Mouse (Mus musculus): ENCODE results near the gene Ccdc170. TPM values are rescaled to one million over a fixed set of nuclear protein-coding genes. Genes with fewer than 3 reads are reported as not detected.

Ccdc170 gene
- total and polyA plus RNA-seq, 3 experiments: 0.08 to 0.25 (median 0.21) TPM

DNA sequence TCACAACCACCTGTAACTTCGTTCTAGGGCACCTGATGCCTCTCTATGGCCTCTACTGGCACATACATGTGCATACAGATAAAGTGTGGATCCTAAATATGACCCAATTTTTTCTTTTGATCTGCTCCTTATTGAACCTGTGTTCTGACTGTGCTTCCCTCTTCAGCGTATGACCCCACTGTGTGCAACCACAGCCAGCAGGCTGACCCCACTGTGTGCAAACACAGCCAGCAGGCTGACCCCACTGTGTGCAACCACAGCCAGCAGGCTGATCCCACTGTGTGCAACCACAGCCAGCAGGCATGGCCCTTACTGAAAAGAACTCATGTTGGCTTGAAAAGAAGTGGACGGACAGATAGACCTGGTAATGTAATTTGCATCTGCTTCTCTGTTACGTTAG, 120.2 kb downstream of the Ccdc170 start:
- H3K4me3 ChIP-seq: no peak overlapping the region
- no peaks in the 10 kb centered on the region for H3K27me3 ChIP-seq (ENCODE audit: control insufficient read depth, insufficient read depth, low read length)
- no peak overlapping the region for H3K9ac ChIP-seq (ENCODE audit: low read depth, low read length)
- DNase-seq: no peak
- no peaks in the 10 kb centered on the region for H3K4me1 ChIP-seq (ENCODE audit: control insufficient read depth, insufficient read depth, low read length)
- intact Hi-C loops (cut with DNase I): no loop called here
- no peak overlapping the region for H3K27ac ChIP-seq
- no peaks in the 10 kb centered on the region for H3K79me2 ChIP-seq (replicated peaks; ENCODE audit: control insufficient read depth, insufficient read depth, low read length)
- no peaks in the 10 kb centered on the region for H3K36me3 ChIP-seq (ENCODE audit: control insufficient read depth, insufficient read depth, low read length)
- TF ChIP-seq POLR2A (IDR thresholded peaks at IDR 0.05; ENCODE audit: insufficient read depth, low read depth, low read length): no peak
- TF ChIP-seq CTCF (IDR thresholded peaks at IDR 0.05): no peak
- TF ChIP-seq EP300 (IDR thresholded peaks at IDR 0.05; ENCODE audit: insufficient read depth, low read depth, low read length): no peak
- WGBS: 75% methylated on average over 4 of the region's 4 CpGs

GRCm38 (mm10) chr10:4604527-4605209, 122.4 kb downstream of the Ccdc170 start:
- no peaks in the 10 kb centered on the region for H3K4me1 ChIP-seq (ENCODE audit: control insufficient read depth, insufficient read depth, low read length)
- H3K9ac ChIP-seq (ENCODE audit: low read depth, low read length): no peak overlapping the region
- no peaks in the 10 kb centered on the region for H3K36me3 ChIP-seq (ENCODE audit: control insufficient read depth, insufficient read depth, low read length)
- no peak overlapping the region for H3K27ac ChIP-seq
- no peak for DNase-seq
- TF ChIP-seq CTCF (IDR thresholded peaks at IDR 0.05) (no peak), POLR2A (IDR thresholded peaks at IDR 0.05; ENCODE audit: insufficient read depth, low read depth, low read length) (no peak), EP300 (IDR thresholded peaks at IDR 0.05; ENCODE audit: insufficient read depth, low read depth, low read length) (no peak)
- intact Hi-C loops (cut with DNase I): no loop called here
- no peaks in the 10 kb centered on the region for H3K27me3 ChIP-seq (ENCODE audit: control insufficient read depth, insufficient read depth, low read length)
- no peaks in the 10 kb centered on the region for H3K79me2 ChIP-seq (replicated peaks; ENCODE audit: control insufficient read depth, insufficient read depth, low read length)
- 69% methylated on average over 4 of the region's 4 CpGs for WGBS
- no peak overlapping the region for H3K4me3 ChIP-seq

DNA sequence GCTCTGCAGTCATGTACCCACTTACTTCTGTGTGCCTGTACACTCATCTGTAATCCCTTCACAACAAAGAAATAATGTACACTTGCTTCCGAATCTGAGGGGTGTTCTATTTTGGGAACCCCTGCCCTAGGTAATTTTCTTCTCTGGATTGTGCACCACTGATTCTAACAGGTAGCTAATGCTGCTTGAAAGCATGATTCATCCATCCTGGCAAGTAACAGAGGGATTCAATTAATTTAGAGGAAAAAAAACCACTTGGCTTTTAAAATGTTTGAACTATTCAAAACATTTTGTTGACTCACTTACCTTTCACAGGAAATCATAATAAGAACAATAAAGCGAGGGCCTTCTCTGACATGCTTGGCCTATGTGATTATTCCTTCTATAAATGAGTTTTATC, 127.9 kb downstream of the Ccdc170 start:
- TF ChIP-seq POLR2A (IDR thresholded peaks at IDR 0.05; ENCODE audit: insufficient read depth, low read depth, low read length) (no peak), CTCF (IDR thresholded peaks at IDR 0.05) (no peak), EP300 (IDR thresholded peaks at IDR 0.05; ENCODE audit: insufficient read depth, low read depth, low read length) (no peak)
- H3K4me3 ChIP-seq: no peak overlapping the region
- intact Hi-C loops (cut with DNase I): no loop called here
- no peaks in the 10 kb centered on the region for H3K79me2 ChIP-seq (replicated peaks; ENCODE audit: control insufficient read depth, insufficient read depth, low read length)
- H3K4me1 ChIP-seq (ENCODE audit: control insufficient read depth, insufficient read depth, low read length): no peaks in the 10 kb centered on the region
- H3K27me3 ChIP-seq (ENCODE audit: control insufficient read depth, insufficient read depth, low read length): no peaks in the 10 kb centered on the region
- WGBS: 70% methylated on average over 2 of the region's 2 CpGs
- no peak for DNase-seq
- H3K36me3 ChIP-seq (ENCODE audit: control insufficient read depth, insufficient read depth, low read length): no peaks in the 10 kb centered on the region
- H3K27ac ChIP-seq: no peak overlapping the region
- H3K9ac ChIP-seq (ENCODE audit: low read depth, low read length): no peak overlapping the region

- H3K9ac ChIP-seq (ENCODE audit: low read depth, low read length): peak within 1 kb of the TSS; percentile 55
- no peaks in the 10 kb centered on the region for H3K36me3 ChIP-seq (ENCODE audit: control insufficient read depth, insufficient read depth, low read length)
- peak; percentile 8 to 25 for DNase-seq
- peak within 1 kb of the TSS; percentile 23 for H3K27ac ChIP-seq
- H3K4me3 ChIP-seq: peak within 1 kb of the TSS; percentile 39
- no peaks in the 10 kb centered on the region for H3K4me1 ChIP-seq (ENCODE audit: control insufficient read depth, insufficient read depth, low read length)
- 37% methylated on average over 13 of the region's 13 CpGs for WGBS
- H3K79me2 ChIP-seq (replicated peaks; ENCODE audit: control insufficient read depth, insufficient read depth, low read length): no peaks in the 10 kb centered on the region
- intact Hi-C loops (cut with DNase I): no loop called here
- TF ChIP-seq CTCF (IDR thresholded peaks at IDR 0.05) (peak; percentile 24), POLR2A (IDR thresholded peaks at IDR 0.05; ENCODE audit: insufficient read depth, low read depth, low read length) (no peak), EP300 (IDR thresholded peaks at IDR 0.05; ENCODE audit: insufficient read depth, low read depth, low read length) (no peak)
- no peaks in the 10 kb centered on the region for H3K27me3 ChIP-seq (ENCODE audit: control insufficient read depth, insufficient read depth, low read length)
Observed at GRCm38 (mm10) chr10:4611386-4612155, 129.3 kb downstream of the Ccdc170 start, which contains the start of gene Esr1. Gene Esr1, plus strand, starts transcription at chr10:4611593.

Other genes starting within 250 kb of the Ccdc170 start
- 10 to 100 TPM; 17.4 to 28.0 TPM for gene Akap12, start 216.1 kb upstream of the Ccdc170 start, total RNA-seq (2021)
- 7.5 and 13.0 TPM in 2 replicates for gene Akap12, start 216.1 kb upstream of the Ccdc170 start, polyA plus RNA-seq (2012; rRNA removed)
- gene Zbtb2, start 94.4 kb upstream of the Ccdc170 start, total RNA-seq (2021): 1 to 10 TPM; 4.9 to 6.1 TPM
- 3.5 and 5.9 TPM in 2 replicates for gene Zbtb2, start 94.4 kb upstream of the Ccdc170 start, polyA plus RNA-seq (2012; rRNA removed)
- gene Rmnd1, start 50.1 kb upstream of the Ccdc170 start, total RNA-seq (2021): 10 to 100 TPM; 62.0 to 67.4 TPM
- 51.1 and 161 TPM in 2 replicates for gene Rmnd1, start 50.1 kb upstream of the Ccdc170 start, polyA plus RNA-seq (2012; rRNA removed)
- gene Armt1, start 50.0 kb upstream of the Ccdc170 start, total RNA-seq (2021): 1 to 10 TPM; 9.3 to 9.4 TPM
- gene Armt1, start 50.0 kb upstream of the Ccdc170 start, polyA plus RNA-seq (2012; rRNA removed): 6.2 and 7.7 TPM in 2 replicates
- gene Esr1, start 129.1 kb downstream of the Ccdc170 start, total RNA-seq (2021): 1 to 10 TPM in 1 of 2 experiments, under 1 TPM in 1; 0.70 to 1.0 TPM
- gene Esr1, start 129.1 kb downstream of the Ccdc170 start, polyA plus RNA-seq (2012; rRNA removed): 0.88 and 1.7 TPM in 2 replicates